Mouse (Mus musculus) lung, adult 2 months (tissue): Measurements from ENCODE around the gene Cir1.

Experiments
- CTCF ChIP-seq: fragments of 200-500 bp; IDR thresholded peaks from 2 replicates; pipeline ENCODE4 v1.5.1; 2011; ENCODE audit warnings: mild to moderate bottlenecking, low read length, control low read depth; ENCODE audit not compliant: insufficient read depth
- POLR2A ChIP-seq: fragments of 200-500 bp; IDR thresholded peaks from 2 replicates; pipeline ENCODE4 v1.6.1; 2011; ENCODE audit warnings: low read depth, mild to moderate bottlenecking, control low read depth, low read length, borderline replicate concordance; ENCODE audit errors: extremely low read depth

DNA sequence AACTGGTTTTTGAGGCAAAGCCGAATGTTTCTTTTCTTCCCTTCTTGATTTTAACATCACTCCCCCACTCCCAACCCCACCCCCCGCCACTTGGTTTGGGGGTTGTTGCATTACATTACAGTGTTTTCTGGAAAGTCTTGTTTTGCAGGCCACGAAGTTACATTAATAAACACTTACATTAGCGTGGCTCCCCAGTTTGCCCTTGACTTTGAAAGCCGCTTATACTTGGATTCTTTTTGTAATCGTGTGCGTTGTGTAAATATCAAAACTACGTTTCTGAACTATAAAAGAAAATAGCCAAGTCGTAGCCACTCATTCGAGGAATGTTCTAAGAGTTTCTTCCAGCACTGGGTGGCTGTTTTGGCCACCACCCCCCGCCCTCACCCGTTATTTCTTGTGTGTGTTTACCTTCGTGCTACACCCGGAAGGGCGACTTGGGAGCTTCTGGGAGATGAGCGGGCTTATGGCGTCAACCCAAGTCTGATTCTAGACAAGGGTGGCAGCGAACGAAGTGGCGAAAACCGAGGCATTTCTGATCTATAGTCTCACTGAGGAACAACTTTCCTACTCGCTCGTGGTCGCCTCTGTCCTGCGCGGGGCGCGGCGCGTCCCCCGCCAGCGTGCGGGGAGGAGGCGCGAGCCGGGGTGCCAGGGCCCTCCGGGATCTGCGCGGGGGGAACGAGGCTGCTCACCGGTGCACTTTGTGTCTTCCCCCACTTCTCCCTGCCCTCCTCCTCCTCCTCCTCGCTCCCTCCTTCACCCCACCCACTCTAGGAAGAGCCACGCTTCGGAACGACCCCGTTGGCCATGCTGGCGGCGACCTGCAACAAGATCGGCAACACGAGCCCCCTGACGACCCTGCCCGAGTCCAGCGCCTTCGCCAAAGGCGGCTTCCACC lies 39.9 kb downstream of the Cir1 start:
- no peak for TF ChIP-seq POLR2A
- no peak for TF ChIP-seq CTCF
